8 mouse cellular contexts compared by ENCODE assay signal in genomic region chrX:101504636-101505035, GRCm38 (mm10). TPM values are rescaled to one million over a fixed set of nuclear protein-coding genes. Genes with fewer than 3 reads are reported as not detected.
DNase-seq lines count a peak whose midpoint lies in the region; ATAC-seq and TF ChIP-seq lines count a peak whose summit lies in the region.

No protein-coding gene starts in this region.

- H3K27me3 ChIP-seq in stomach, postnatal 0 days (ENCODE audit: control insufficient read depth, insufficient read depth, low read length), result no peaks in the 10 kb centered on the region

- H3K9me3 ChIP-seq in stomach, postnatal 0 days (ENCODE audit: control insufficient read depth, low read length), result no peaks in the 10 kb centered on the region

- H3K4me1 ChIP-seq in stomach, postnatal 0 days (replicated peaks; ENCODE audit: control insufficient read depth, insufficient read depth), result no peaks in the 10 kb centered on the region

- no peak for TF ChIP-seq EP300 in stomach, postnatal 0 days (optimal IDR thresholded peaks at IDR 0.05)

- ATAC-seq in stomach, postnatal 0 days (ENCODE audit: low FRiP score, low TSS enrichment), result no peak

- DNase-seq in gastrocnemius, adult 18-20 months (ENCODE audit: low spot score), result peak; percentile 2
- DNase-seq in gastrocnemius, postnatal 10 days, result no peak
- peak; percentile 58 for DNase-seq in testis, postnatal 10 days (ENCODE audit: low spot score)
- DNase-seq in testis, postnatal 14 days (ENCODE audit: low spot score), result no peak
- peak; percentile 8 for DNase-seq in forelimb bud, embryonic 11.5 days (ENCODE audit: low read depth, low spot score)
- peak; percentile 23 for DNase-seq in stomach, postnatal 0 days (ENCODE audit: low spot score)
- no peak for DNase-seq in right cerebral cortex, adult 18-20 months
- DNase-seq in ovary, postnatal 10 days (ENCODE audit: low spot score), result no peak

- peak; percentile 67 for TF ChIP-seq CTCF in stomach, postnatal 0 days (IDR thresholded peaks at IDR 0.05; ENCODE audit: low read depth)

- no peak overlapping the region for H3K4me2 ChIP-seq in stomach, postnatal 0 days (replicated peaks; ENCODE audit: low read depth)

- H3K9ac ChIP-seq in stomach, postnatal 0 days (ENCODE audit: low read length), result no peak overlapping the region

- H3K27ac ChIP-seq in stomach, postnatal 0 days (replicated peaks), result no peak overlapping the region

- H3K36me3 ChIP-seq in stomach, postnatal 0 days (ENCODE audit: control insufficient read depth, insufficient read depth, low read length), result no peaks in the 10 kb centered on the region

- no peak overlapping the region for H3K4me3 ChIP-seq in stomach, postnatal 0 days (ENCODE audit: low read depth, low read length)

- WGBS in stomach, postnatal 0 days, result 15% methylated on average over 3 of the region's 3 CpGs

RNA-seq across cellular contexts. Expression of gene Taf1, which starts 27.9 kb away (rescaled TPM):
- 1 to 10 TPM; 8.4 to 9.2 TPM for total RNA-seq in gastrocnemius, adult 18-20 months (2021)
- total RNA-seq in gastrocnemius, postnatal 10 days (2021), result 10 to 100 TPM; 10.4 to 14.3 TPM
- 3.5 and 3.6 TPM in 2 replicates for polyA plus RNA-seq in stomach, postnatal 0 days (2015; fragmentation: Nextera tagmentation; extraction: Ambion mirVana)

RNA-seq across cellular contexts. Expression of gene Itgb1bp2, which starts 55.7 kb away (rescaled TPM):
- total RNA-seq in gastrocnemius, adult 18-20 months (2021), result 100 to 1,000 TPM; 154 to 155 TPM
- total RNA-seq in gastrocnemius, postnatal 10 days (2021), result 100 to 1,000 TPM; 531 to 549 TPM
- polyA plus RNA-seq in stomach, postnatal 0 days (2015; fragmentation: Nextera tagmentation; extraction: Ambion mirVana), result 1.2 and 1.8 TPM in 2 replicates

Comparison
In these comparisons a context has a peak if more than half of its experiments do, and no peak if none do; other contexts are left out.
1. DNase-seq: peak in gastrocnemius, adult 18-20 months (single experiment), testis, postnatal 10 days (single experiment), forelimb bud, embryonic 11.5 days (single experiment) and stomach, postnatal 0 days (single experiment); none in gastrocnemius, postnatal 10 days (single experiment), testis, postnatal 14 days (single experiment), right cerebral cortex, adult 18-20 months (single experiment) and ovary, postnatal 10 days (single experiment).